Mouse (Mus musculus) ZHBTc4 (cell line): Measurements from ENCODE around the gene Cilp.
"Not testable (repeated sequence)": the region's sequence is repeated elsewhere in the genome, so short reads cannot be mapped to it uniquely, and the experiment has no call there.

Source experiments
- DNase-seq: peaks from one replicate; pipeline ENCODE4 v3.0.0-alpha.2; 2011; ENCODE audit warnings: low read depth, low spot score

Cilp gene

DNA sequence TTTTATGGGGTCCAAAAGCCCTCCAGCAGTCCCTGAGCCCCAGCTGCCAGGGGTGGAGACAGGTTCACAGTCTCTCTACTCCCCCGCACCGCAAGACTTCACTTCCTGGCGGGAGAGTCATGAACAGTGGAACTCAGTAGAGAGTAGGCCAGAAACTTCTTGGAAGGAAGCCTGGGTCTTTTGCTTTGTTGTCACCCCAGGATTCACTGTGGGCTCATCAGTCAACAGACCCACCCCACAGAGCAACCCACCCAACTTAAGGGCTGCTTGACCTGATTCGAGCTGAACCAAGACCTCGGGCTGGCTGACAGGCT lies 16.6 kb upstream of the Cilp start:
- DNase-seq: no peak

DNA sequence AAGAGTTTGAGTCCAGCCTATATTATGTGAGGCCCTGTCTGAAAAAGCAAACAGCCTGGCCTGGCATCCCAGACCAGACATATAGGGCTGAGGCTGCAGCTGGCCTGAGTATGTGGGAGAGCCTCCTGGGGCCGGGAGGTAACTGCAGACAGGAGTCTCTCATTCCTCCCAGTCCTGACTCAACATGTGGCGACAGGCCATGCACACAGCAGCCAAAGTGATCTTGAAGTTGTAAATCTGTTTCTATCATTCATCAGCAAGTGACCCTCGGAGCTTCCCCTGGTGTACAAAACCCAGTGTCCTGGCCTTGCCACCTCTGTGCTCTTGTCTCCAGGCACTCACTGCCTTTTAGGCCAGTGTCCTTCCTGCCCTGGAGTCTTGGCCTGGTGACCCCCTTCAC lies 13.0 kb upstream of the Cilp start:
- no peak for DNase-seq

DNA sequence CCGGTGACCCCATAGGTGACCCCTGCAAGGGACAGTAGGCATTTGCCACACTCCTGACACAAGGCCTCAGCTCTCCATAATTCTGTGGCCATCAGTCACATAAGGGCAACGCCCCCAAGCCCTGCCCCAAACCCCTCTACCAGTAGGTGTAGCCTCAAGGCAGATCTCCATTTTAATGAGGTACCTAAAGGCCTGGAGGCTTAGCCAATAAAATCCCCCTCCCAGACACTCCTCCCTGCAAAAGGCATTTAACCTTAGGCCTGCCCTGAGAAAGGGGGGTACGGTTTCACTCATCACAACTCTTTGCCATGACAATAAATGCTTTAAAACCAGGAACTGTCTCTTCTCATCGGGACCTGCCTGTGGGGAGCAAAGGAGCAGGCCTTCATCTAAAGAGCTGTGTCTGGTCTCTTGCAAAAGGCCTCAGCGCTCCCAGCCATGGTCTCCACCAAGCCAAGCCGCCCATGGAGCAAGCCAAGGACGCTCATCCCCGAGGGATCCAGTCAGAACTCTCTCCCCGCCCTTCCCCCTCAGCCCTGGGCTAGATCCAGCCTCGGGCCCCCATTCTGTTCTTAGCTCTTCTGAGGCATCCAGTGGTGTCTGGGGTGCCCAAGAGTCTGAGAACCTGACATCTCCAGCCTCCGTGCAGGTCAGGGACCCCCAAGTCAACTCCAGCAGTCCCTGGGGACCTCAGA lies 8.9 kb upstream of the Cilp start:
- DNase-seq: peak; percentile 46

DNA sequence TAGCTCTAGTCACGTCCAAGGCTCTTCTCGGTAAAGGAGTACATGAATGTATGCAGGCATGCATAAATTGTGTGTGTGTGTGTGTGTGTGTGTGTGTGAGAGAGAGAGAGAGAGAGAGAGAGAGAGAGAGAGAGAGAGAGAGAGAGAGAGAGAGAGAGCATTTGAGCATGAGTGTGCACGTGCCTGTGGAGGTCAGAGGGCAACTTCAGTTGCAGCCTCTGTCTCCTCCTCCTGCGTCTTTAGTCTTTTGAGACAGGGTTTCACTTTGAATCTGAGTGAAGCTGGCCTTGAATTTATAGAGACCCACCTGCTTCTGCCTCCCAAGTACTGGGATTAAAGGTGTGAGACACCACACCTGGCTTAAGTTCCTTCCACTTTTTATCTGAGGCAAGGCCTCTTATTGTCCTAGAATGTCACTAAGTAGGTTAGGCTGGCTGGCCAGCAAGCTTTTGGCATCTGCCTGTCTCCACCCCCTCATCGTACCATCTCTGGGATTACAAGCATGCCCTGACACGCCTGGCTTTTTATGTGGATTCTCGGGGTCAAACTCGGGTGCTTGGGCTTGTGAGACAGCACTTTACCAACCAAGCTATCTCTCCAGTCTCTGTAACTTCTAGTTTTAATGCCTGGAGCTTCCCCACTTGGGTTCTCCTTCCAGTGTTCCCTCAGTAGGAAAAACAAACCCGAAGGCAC lies 7.6 kb upstream of the Cilp start:
- DNase-seq: peak; percentile 39

DNA sequence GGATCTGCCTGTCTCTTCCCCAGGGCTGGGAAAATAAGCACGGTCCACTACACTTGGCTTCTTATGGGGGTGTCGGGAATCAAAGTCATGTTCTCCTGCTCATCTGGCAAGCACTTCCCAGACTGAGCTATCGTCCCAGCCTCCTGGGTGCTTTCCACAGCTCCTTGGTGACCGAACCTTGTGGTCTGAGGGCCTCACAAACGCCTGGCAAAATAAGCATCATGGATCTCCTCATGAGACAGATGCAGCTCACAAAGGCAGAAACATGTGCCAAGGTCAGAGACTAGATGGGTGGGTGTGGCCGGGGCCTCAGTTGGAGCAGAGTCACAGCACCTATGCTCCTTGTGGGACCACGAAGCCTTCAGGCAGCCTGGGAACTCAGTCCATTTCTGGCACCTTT lies 5.6 kb upstream of the Cilp start:
- DNase-seq: no peak

DNA sequence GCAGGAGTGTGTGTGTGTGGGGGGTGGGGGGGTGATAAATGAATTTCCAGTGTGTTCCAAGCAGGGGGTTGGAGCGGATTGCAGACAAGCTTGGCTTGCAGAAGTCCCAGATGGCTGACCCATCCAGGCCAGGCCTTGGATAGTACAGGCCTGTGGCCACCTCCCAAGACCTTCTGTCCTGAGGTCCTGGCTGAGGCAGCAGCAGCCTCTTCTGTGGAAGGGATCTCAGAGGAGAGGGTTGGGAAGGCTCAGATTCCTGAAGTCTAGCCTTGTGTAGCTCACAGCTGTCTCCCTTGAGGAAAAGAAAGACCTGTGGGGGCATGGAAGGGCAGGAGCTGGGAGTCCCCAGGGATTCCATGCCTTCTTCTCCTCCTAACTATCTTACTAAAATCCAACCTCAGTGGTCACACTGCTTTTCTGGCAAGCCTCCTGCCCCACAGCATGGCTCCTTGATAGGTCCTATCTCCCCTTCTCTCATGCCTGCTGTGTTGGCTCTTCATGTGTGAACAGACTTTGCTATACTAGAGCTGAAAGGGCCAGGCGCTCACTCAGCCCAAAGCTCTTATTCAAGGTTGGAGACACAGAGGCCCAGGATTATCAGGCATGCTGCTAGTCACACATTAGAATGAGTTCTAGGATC lies 3.3 kb upstream of the Cilp start:
- no peak for DNase-seq

GRCm38 (mm10) chr9:65262641-65263120 lies 2.3 kb upstream of the Cilp start:
- no peak for DNase-seq

DNA sequence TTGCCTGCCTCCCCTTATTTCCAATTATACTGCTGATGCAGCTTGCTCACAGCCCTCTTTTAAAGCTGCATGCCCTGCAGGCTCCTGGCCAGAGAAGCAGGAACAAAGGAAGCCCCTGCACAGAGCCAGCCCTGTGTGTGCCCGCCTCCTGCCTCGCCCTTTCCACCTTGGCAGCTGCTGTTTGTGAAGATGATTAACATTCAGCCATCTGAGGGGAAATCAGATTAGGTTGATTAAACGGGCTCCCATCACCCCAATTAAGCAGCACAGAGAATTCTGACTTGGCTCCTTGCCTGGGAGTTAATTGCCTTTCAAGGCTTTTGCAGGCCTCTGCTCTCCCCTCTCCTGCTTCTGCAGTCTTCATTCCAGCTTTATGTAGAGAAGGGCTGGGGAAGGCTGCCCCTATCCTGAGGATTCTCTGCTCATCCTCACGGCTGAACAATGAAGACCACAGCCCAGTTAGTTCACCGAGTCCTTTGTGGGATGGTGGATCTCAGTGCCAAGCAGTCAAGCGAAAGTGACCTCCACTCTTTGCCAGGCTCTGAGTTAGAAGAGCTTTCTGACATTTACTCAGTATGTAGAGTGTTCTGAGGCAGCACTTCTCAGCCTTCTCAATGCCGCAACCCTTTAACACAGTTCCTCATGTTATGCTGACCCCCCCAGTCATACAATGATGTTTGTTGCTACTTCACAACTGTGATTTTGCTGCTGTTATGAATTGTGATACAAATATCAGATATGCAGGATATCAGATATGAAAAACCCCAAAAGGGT lies 2.9 kb downstream of the Cilp start:
- DNase-seq: no peak

DNA sequence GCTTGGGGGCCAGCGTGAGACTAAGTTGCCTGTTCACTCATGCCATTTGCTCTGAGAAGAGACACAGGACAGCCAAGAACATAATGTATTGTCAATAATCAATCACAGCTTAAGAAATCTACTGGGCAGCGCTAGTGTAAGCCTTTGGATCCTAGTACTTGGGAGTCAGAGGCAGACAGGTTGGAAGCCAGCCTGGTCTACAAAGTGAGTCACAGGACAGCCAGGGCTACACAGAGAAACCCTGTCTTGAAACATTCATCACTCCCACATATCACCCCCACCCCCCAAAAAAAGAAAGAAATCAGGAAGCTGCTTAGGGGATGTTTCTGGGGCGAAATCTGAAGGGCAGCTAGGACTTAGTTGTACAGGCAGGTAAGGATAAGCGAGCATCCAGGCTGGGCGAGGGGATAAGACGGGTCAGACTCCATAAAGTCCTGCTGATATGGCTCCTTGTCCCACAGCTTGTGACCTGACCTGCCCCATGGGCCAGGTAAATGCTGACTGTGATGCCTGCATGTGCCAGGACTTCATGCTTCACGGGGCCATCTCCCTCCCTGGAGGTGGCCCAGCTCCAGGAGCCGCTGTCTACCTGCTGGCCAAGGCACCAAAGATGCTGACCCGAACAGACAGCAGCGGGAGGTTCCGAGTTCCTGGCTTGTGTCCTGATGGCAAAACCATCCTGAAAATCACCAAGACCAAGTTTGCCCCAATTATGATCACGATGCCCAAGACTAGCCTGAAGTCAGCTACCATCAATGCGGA lies 8.2 kb downstream of the Cilp start:
- DNase-seq: no peak

GRCm38 (mm10) chr9:65273873-65274272 lies 8.9 kb downstream of the Cilp start:
- DNase-seq: peak; percentile 67

DNA sequence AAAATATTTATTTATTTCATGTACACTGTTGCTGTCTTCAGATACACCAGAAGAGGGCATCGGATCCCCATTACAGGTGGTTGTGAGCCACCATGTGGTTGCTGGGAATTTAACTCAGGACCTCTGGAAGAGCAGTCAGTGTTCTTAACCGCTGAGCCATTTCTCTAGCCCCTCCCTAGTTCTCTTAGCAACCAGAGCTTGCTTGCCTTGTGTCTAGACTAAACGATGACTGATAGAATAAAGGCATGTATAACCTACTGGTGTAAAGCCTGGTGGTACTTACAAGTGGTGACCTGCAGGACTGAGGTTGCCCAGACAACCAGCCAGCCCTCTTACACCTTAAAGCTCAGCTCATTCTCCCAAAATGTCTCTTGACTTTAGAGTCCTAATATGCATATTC lies 9.9 kb downstream of the Cilp start:
- peak; percentile 50 for DNase-seq

DNA sequence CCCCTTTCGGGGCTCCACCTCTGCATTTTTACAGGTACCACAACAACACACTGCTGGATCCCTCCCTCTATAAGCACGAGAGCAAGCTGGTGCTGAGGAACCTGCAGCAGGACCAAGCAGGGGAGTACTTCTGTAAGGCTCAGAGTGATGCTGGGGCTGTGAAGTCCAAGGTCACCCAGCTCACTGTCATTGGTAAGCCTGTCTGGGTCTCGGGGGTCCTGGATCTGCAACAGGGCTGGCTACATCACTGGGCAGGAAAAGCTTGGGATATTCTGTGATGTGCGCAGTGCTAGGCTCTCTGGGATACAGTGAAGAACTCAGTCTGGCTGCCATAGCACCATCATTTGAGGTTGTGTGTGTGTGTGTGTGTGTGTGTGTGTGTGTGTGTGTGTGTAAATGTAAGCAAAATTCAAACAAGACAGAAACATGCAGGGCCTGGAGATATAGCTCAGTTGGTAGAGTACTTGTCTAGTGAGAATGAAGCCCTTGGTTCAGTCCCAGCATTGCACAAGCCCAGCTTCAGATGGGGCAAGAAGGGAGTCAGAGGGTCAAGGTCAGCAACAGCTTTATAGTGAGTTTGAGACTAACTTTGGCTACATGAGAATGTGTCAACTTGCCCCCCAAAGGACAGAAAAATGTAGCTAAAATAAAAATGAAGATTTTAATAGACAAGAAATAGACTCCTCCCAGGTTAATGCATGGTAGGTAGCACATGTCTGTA lies 11.0 kb downstream of the Cilp start:
- DNase-seq: no peak

DNA sequence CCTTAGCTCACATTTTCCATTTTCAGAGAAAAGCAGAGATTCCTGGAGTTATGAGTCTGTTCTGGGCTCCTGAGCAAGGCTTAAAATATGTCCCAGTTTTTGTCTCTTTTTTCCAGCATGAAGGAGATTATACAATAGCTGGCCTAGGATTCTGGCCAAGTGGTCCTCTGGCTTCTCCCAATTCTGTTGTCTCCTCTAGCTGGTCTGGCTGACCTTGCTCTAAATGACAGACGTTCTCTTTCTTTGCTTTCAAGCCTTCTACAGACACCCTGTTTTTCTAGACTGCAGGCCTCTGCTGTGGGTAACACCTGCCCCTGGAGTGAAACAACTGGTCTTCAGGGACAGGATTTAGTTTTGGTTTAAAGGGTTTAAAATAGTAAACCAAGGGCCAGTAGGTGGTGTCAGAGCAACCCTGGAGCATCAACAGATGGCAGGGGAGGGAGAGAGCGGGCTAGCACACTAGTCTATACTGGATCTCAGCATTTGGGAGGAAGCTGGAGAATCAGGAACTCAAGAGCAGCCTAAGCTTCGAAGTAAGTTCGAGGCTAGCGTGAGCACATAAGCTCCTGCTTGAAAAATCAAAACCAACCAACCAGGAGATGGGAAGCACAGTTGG lies 16.7 kb downstream of the Cilp start:
- DNase-seq: peak; percentile 30

- peak; percentile 62 for DNase-seq
Observed at GRCm38 (mm10) chr9:65283301-65283700, 18.3 kb downstream of the Cilp start.

- not testable (repeated sequence) for DNase-seq
Observed at GRCm38 (mm10) chr9:65288252-65288651, 23.3 kb downstream of the Cilp start.

DNA sequence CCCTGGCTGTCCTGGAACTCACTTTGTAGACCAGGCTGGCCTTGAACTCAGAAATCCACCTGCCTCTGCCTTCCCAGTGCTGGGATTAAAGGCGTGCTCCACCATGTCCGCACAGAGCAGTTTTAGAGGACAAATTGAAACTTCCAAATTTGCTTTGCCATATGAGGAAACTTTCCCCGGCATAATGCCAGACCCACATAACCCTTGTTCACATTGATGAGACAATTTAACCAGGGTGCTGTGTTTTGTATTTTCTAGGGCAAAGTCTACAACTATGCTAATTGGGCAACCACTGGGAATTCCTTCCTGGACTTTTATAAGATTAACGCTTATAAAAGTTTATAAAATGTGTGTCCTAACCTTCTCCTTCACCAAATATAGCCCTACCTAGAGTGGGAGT lies 25.0 kb downstream of the Cilp start:
- DNase-seq: no peak

GRCm38 (mm10) chr9:65292421-65292820 lies 27.4 kb downstream of the Cilp start:
- DNase-seq: no peak

GRCm38 (mm10) chr9:65293119-65293518 lies 28.1 kb downstream of the Cilp start:
- DNase-seq: no peak

DNA sequence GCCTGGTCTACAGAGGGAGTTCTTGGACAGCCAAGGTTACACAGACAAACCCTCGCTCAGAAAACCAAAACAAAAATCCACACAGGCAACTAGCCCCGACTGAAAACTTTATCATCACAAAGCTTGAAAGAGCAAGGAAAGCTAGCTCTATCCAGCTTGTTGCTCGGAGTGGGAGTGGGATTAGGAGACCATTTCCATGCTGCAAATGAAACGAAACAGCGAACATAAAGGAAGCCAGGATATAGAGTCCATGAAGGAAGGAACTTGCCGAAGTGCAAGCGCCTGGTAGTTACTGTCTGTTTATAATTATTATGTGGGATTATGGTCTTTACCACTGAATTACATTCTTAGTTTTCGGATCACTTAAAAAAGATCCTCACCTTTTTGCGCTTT lies 28.6 kb downstream of the Cilp start:
- DNase-seq: no peak

DNA sequence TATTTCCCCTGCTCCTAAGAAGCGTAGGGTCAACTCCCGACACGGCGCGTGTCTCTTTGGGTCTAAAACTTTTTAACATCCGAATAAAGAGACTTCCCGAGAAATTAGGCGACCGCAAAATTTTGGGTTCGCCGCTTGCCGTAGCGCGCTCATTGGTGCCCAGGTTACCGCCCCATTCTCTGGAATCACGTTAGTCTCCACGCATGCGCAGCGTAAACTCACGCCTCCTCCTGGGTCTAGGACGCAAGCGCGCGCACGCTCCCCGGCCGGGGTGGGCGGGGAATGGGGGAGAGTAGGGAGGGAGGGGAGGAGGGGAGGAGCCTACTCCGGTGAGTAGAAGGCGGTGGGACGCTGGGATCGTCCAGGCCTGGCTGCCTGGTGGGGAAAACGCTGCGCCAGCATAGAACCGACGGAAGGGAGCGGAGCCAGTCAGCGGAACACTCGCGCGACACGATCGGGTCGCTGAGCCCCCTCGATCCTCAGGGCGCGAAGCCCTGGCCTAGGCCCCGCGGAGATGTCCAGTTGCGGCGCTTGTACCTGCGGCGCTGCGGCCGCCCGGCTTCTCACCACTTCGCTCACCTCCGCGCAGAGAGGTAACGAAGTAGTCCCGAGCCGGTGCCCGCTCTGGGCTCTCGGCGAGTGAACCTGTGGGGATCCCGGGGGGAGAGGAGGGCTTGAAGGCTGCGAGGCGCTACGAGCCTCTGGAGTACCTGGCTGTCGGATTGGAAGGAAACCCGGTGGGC lies 29.2 kb downstream of the Cilp start, which contains the start of gene Clpx:
Gene Clpx (plus strand): TSS at position 288 of the 743 bp plus-strand sequence.
- DNase-seq: peak; percentile 100
